8 mouse cellular contexts compared by ENCODE assay signal in genomic region chr6:60828429-60829264, GRCm38 (mm10). TPM values are rescaled to one million over a fixed set of nuclear protein-coding genes. Genes with fewer than 3 reads are reported as not detected.
A peak's percentile ranks its signal among the peaks of the same experiment; 100 is the strongest.
DNase-seq lines count a peak whose midpoint lies in the region; ATAC-seq and TF ChIP-seq lines count a peak whose summit lies in the region.

No protein-coding gene starts in this region.

- TF ChIP-seq CTCF in stomach, postnatal 0 days (IDR thresholded peaks at IDR 0.05; ENCODE audit: low read depth), result no peak

- DNase-seq in heart, postnatal 25 days (ENCODE audit: low spot score), result no peak
- DNase-seq in cerebellum, postnatal 25 days, result peak; percentile 83 to 89
- DNase-seq in frontal cortex, postnatal 10 days (ENCODE audit: low spot score in 2 of 2), result peak; percentile 77 to 81
- DNase-seq in stomach, postnatal 0 days (ENCODE audit: low spot score), result peak; percentile 65

- WGBS in heart, embryonic 12.5 days, result 1% methylated on average over 35 of the region's 35 CpGs
- 1% methylated on average over 35 of the region's 35 CpGs for WGBS in kidney, embryonic 14.5 days
- 2% methylated on average over 35 of the region's 35 CpGs for WGBS in limb, embryonic 12.5 days
- WGBS in midbrain, embryonic 15.5 days, result under 1% methylated on average over 35 of the region's 35 CpGs
- 1% methylated on average over 35 of the region's 35 CpGs for WGBS in stomach, postnatal 0 days

- TF ChIP-seq EP300 in stomach, postnatal 0 days (optimal IDR thresholded peaks at IDR 0.05), result no peak

- intact Hi-C loops in heart, postnatal 25 days (cut with DNase I), result no loop called here

- no peaks in the 10 kb centered on the region for H3K36me3 ChIP-seq in heart, embryonic 12.5 days
- no peaks in the 10 kb centered on the region for H3K36me3 ChIP-seq in kidney, embryonic 14.5 days (ENCODE audit: control insufficient read depth, insufficient read depth, low read length)
- no peaks in the 10 kb centered on the region for H3K36me3 ChIP-seq in limb, embryonic 12.5 days
- H3K36me3 ChIP-seq in midbrain, embryonic 15.5 days (replicated peaks), result no peaks in the 10 kb centered on the region
- no peaks in the 10 kb centered on the region for H3K36me3 ChIP-seq in stomach, postnatal 0 days (ENCODE audit: control insufficient read depth, insufficient read depth, low read length)

- H3K27me3 ChIP-seq in heart, embryonic 12.5 days (replicated peaks), result 0 out of 2 replicates have a peak, but pooled peaks cover 2% of the 10 kb centered on the region
- H3K27me3 ChIP-seq in kidney, embryonic 14.5 days (ENCODE audit: control insufficient read depth, insufficient read depth, low read length), result no peaks in the 10 kb centered on the region
- H3K27me3 ChIP-seq in limb, embryonic 12.5 days, result peaks cover 16% of the 10 kb centered on the region
- no peaks in the 10 kb centered on the region for H3K27me3 ChIP-seq in midbrain, embryonic 15.5 days (replicated peaks)
- no peaks in the 10 kb centered on the region for H3K27me3 ChIP-seq in stomach, postnatal 0 days (ENCODE audit: control insufficient read depth, insufficient read depth, low read length)

- H3K9me3 ChIP-seq in heart, embryonic 12.5 days (replicated peaks), result no peaks in the 10 kb centered on the region
- no peaks in the 10 kb centered on the region for H3K9me3 ChIP-seq in kidney, embryonic 14.5 days (ENCODE audit: control insufficient read depth, low read length)
- H3K9me3 ChIP-seq in limb, embryonic 12.5 days, result no peaks in the 10 kb centered on the region
- no peaks in the 10 kb centered on the region for H3K9me3 ChIP-seq in midbrain, embryonic 15.5 days
- H3K9me3 ChIP-seq in stomach, postnatal 0 days (ENCODE audit: control insufficient read depth, low read length), result no peaks in the 10 kb centered on the region

- peak overlapping the region; percentile 92 for H3K4me2 ChIP-seq in heart, embryonic 12.5 days
- peak overlapping the region; percentile 60 for H3K4me2 ChIP-seq in kidney, embryonic 14.5 days (replicated peaks; ENCODE audit: low read depth, low read length)
- peak overlapping the region; percentile 87 for H3K4me2 ChIP-seq in limb, embryonic 12.5 days
- peak overlapping the region; percentile 84 for H3K4me2 ChIP-seq in midbrain, embryonic 15.5 days
- peak overlapping the region; percentile 81 for H3K4me2 ChIP-seq in stomach, postnatal 0 days (replicated peaks; ENCODE audit: low read depth)

- peak overlapping the region; percentile 58 for H3K4me3 ChIP-seq in heart, embryonic 12.5 days
- H3K4me3 ChIP-seq in kidney, embryonic 14.5 days (ENCODE audit: low read length), result peak overlapping the region; percentile 45
- peak overlapping the region; percentile 46 for H3K4me3 ChIP-seq in limb, embryonic 12.5 days (replicated peaks)
- peak overlapping the region; percentile 64 for H3K4me3 ChIP-seq in midbrain, embryonic 15.5 days
- H3K4me3 ChIP-seq in stomach, postnatal 0 days (ENCODE audit: low read depth, low read length), result peak overlapping the region; percentile 45

- H3K27ac ChIP-seq in heart, embryonic 12.5 days (ENCODE audit: poor library complexity, severe bottlenecking), result peak overlapping the region; percentile 63
- no peak overlapping the region for H3K27ac ChIP-seq in kidney, embryonic 14.5 days (ENCODE audit: low read depth, low read length)
- peak overlapping the region; percentile 24; the same call in 1 of the 2 replicates for H3K27ac ChIP-seq in limb, embryonic 12.5 days
- H3K27ac ChIP-seq in midbrain, embryonic 15.5 days, result peak overlapping the region; percentile 87
- no peak overlapping the region for H3K27ac ChIP-seq in stomach, postnatal 0 days (replicated peaks)

- ATAC-seq in heart, embryonic 12.5 days (ENCODE audit: insufficient number of reproducible peaks, low FRiP score), result peak; percentile 91
- peak; percentile 89 for ATAC-seq in kidney, embryonic 14.5 days (ENCODE audit: low FRiP score, low TSS enrichment)
- peak; percentile 77 for ATAC-seq in limb, embryonic 12.5 days (ENCODE audit: insufficient number of reproducible peaks, insufficient read depth, low FRiP score, low TSS enrichment, low read depth)
- peak; percentile 93 for ATAC-seq in midbrain, embryonic 15.5 days (replicated peaks)
- ATAC-seq in stomach, postnatal 0 days (ENCODE audit: low FRiP score, low TSS enrichment), result peak; percentile 78

- 0 out of 2 replicates have a peak, but pooled peaks cover 5% of the 10 kb centered on the region for H3K4me1 ChIP-seq in heart, embryonic 12.5 days (replicated peaks)
- no peaks in the 10 kb centered on the region for H3K4me1 ChIP-seq in kidney, embryonic 14.5 days (ENCODE audit: control insufficient read depth, insufficient read depth, low read length)
- peaks cover 13% of the 10 kb centered on the region for H3K4me1 ChIP-seq in limb, embryonic 12.5 days (replicated peaks)
- peaks cover 11% of the 10 kb centered on the region for H3K4me1 ChIP-seq in midbrain, embryonic 15.5 days
- no peaks in the 10 kb centered on the region; the same call in 1 of the 2 replicates for H3K4me1 ChIP-seq in stomach, postnatal 0 days (replicated peaks; ENCODE audit: control insufficient read depth, insufficient read depth)

- peak overlapping the region; percentile 71 for H3K9ac ChIP-seq in heart, embryonic 12.5 days
- peak overlapping the region; percentile 50; the same call in 1 of the 2 replicates for H3K9ac ChIP-seq in kidney, embryonic 14.5 days (ENCODE audit: low read depth, low read length)
- H3K9ac ChIP-seq in limb, embryonic 12.5 days (replicated peaks), result peak overlapping the region; percentile 58
- H3K9ac ChIP-seq in midbrain, embryonic 15.5 days, result peak overlapping the region; percentile 60
- peak overlapping the region; percentile 45 for H3K9ac ChIP-seq in stomach, postnatal 0 days (ENCODE audit: low read length)

RNA-seq across cellular contexts. Expression of gene Snca, which starts 1.0 kb away (rescaled TPM):
- 47.7 and 49.1 TPM in 2 replicates for polyA plus RNA-seq in heart, embryonic 12.5 days (2016; fragmentation: Nextera tagmentation; extraction: Ambion mirVana)
- total RNA-seq in heart, postnatal 25 days (2021), result 10 to 100 TPM; 26.2 to 56.5 TPM
- polyA plus RNA-seq in kidney, embryonic 14.5 days (2014; fragmentation: Nextera tagmentation; extraction: Ambion mirVana), result 15.5 and 17.2 TPM in 2 replicates
- polyA plus RNA-seq in limb, embryonic 12.5 days (2016; fragmentation: Nextera tagmentation; extraction: Ambion mirVana), result 8.9 and 12.6 TPM in 2 replicates
- polyA plus RNA-seq in midbrain, embryonic 15.5 days (2015; fragmentation: Nextera tagmentation; extraction: Ambion mirVana), result 197 and 211 TPM in 2 replicates
- polyA plus RNA-seq in stomach, postnatal 0 days (2015; fragmentation: Nextera tagmentation; extraction: Ambion mirVana), result 6.5 and 8.0 TPM in 2 replicates

Comparison
In these comparisons a context has a peak if more than half of its experiments do, and no peak if none do; other contexts are left out.
1. H3K27ac ChIP-seq: peak in heart, embryonic 12.5 days (single experiment), limb, embryonic 12.5 days (single experiment) and midbrain, embryonic 15.5 days (single experiment); none in kidney, embryonic 14.5 days (single experiment) and stomach, postnatal 0 days (single experiment).
2. Peak in every context shown above with its lines, with median percentiles within 50 percentile points of each other: ATAC-seq, H3K4me2 ChIP-seq, H3K4me3 ChIP-seq and H3K9ac ChIP-seq.